Mouse (Mus musculus) erythroblast, embryonic 14.5 days (primary cell): Measurements from ENCODE around the gene Gatd1. TPM values are rescaled to one million over a fixed set of nuclear protein-coding genes. Genes with fewer than 3 reads are reported as not detected.

ENCODE experiments used
- H3K27me3 ChIP-seq: 2 replicates; pipeline ENCODE4 v1.6.1; 2012; ENCODE audit warnings: inconsistent platforms; ENCODE audit not compliant: control insufficient read depth
- H3K36me3 ChIP-seq: 2 replicates; pipeline ENCODE4 v1.6.1; 2012; ENCODE audit warnings: mild to moderate bottlenecking, inconsistent platforms; ENCODE audit not compliant: control insufficient read depth
- H3K4me1 ChIP-seq: 2 replicates; pipeline ENCODE4 v1.6.1; 2012; ENCODE audit warnings: inconsistent platforms; ENCODE audit not compliant: control insufficient read depth
- H3K4me3 ChIP-seq: replicated peaks from 2 replicates; pipeline ENCODE3; 2012; ENCODE audit warnings: moderate library complexity, mild to moderate bottlenecking, inconsistent platforms
- H3K9me3 ChIP-seq: 2 replicates; pipeline ENCODE4 v1.6.1; 2012; ENCODE audit warnings: low read length, inconsistent platforms, mixed read lengths; ENCODE audit not compliant: control insufficient read depth
- GATA1 ChIP-seq: IDR thresholded peaks from 2 replicates; pipeline ENCODE4 v1.6.1; 2012; ENCODE audit warnings: low read length, inconsistent platforms, mixed read lengths
- TAL1 ChIP-seq: IDR thresholded peaks from 3 replicates; pipeline ENCODE4 v1.6.1; 2012; ENCODE audit warnings: low read length, inconsistent platforms, mixed read lengths
- polyA plus RNA-seq: library from polyadenylated mRNA; stranded (reverse); fragments of >175 nt; gene quantifications from 2 replicates; pipeline ENCODE4 v1.2.3, GENCODE M21; 2012

Gatd1 gene
- polyA plus RNA-seq, 1 experiment: 0.42 TPM

DNA sequence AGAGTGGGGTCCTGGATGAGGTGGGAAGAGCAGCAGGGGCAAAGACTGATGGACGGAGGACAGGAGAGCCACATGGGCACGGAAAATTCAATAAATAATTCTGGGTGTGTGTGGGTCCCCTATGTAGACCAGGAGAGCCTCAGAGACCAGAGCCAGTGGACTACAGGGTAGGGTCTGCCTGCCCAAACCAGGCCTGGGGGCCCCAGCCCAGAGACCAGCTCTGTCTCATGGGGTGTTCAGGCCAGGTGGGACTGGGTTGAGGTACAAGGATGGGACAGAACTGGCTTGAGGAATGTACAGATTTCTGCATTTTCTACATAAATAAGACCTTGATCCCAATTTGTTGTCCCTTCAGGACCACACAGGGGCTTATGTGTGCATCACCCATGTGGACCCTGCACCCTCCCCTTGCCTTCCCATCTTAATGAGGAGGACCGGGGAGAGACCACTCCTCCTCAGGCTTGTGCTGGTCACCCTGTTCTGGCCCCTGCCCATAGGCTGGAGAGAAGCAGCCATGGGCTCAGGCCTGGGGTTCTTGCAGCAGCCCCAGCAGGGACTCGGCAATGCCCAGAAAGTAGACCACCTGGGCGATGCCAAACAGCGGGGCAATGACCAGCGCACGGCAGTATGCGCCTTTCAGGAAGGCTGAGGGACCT lies 16.8 kb upstream of the Gatd1 start:
- Histone ChIP-seq H3K4me1 (peaks cover 65% of the 10 kb centered on the region), H3K27me3 (peaks cover 8% of the 10 kb centered on the region), H3K4me3 (no peak overlapping the region), H3K9me3 (no peaks in the 10 kb centered on the region), H3K36me3 (peaks cover 41% of the 10 kb centered on the region)
- TF ChIP-seq GATA1 (no peak), TAL1 (no peak)

DNA sequence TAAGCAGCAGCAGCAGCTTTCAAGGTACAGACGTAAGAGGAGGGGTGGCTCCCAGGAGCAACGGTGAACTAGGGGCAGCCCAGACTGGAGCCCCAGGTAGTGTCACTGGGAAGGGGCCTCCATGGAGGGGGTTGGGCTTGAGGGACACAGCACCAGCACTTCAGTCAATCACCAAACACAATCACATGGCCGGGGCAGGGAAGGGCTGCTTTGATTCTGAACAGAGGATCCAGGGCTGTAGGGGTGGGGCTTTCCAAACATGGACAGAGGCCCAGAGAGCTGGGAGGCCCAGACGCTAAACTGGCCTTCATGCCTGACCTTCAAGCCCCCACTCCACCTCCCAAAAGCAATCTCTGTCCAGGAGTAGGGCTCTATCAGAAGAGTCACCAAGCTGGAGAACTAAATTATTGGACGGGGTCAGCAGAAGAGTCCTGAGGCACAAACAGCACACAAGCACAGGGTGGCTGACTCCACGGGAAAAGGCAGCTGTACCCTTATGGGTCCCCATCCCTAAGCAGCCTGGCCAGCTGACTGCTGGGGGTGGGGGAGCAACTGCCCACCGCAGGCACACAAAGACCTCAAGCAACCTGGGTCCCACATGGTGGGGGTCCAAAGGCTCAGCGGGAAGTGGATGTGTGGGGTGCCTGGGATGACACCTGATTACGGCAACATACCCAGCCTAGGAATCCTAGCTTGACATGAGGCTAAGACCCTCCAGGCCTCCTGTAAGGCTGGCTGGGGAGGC lies 16.1 kb upstream of the Gatd1 start:
- H3K9me3 ChIP-seq: no peaks in the 10 kb centered on the region
- peaks cover 12% of the 10 kb centered on the region for H3K27me3 ChIP-seq
- H3K4me3 ChIP-seq: no peak overlapping the region
- H3K36me3 ChIP-seq: peaks cover 39% of the 10 kb centered on the region
- TF ChIP-seq GATA1 (no peak), TAL1 (no peak)
- peaks cover 58% of the 10 kb centered on the region for H3K4me1 ChIP-seq

- peaks cover 15% of the 10 kb centered on the region for H3K27me3 ChIP-seq
- H3K9me3 ChIP-seq: no peaks in the 10 kb centered on the region
- H3K4me3 ChIP-seq: no peak within 1 kb of the TSS
- TF ChIP-seq TAL1 (no peak), GATA1 (no peak)
- H3K4me1 ChIP-seq: peaks cover 51% of the 10 kb centered on the region
- H3K36me3 ChIP-seq: peaks cover 39% of the 10 kb centered on the region
Observed at GRCm38 (mm10) chr7:141429310-141429709, 15.4 kb upstream of the Gatd1 start, which contains the start of gene Cend1. Cend1 (minus strand) TSS chr7:141429491.

- Histone ChIP-seq H3K9me3 (no peaks in the 10 kb centered on the region), H3K27me3 (peaks cover 16% of the 10 kb centered on the region), H3K36me3 (peaks cover 35% of the 10 kb centered on the region), H3K4me3 (no peak overlapping the region), H3K4me1 (peaks cover 45% of the 10 kb centered on the region)
- no peak for TF ChIP-seq GATA1
- TF ChIP-seq TAL1: no peak
Observed at GRCm38 (mm10) chr7:141428701-141429100, 14.8 kb upstream of the Gatd1 start.

GRCm38 (mm10) chr7:141426948-141427730 lies 13.2 kb upstream of the Gatd1 start:
- H3K9me3 ChIP-seq: no peaks in the 10 kb centered on the region
- H3K4me1 ChIP-seq: peaks cover 31% of the 10 kb centered on the region
- no peak overlapping the region for H3K4me3 ChIP-seq
- peaks cover 23% of the 10 kb centered on the region for H3K27me3 ChIP-seq
- peaks cover 19% of the 10 kb centered on the region for H3K36me3 ChIP-seq
- TF ChIP-seq GATA1 (no peak), TAL1 (no peak)

- peaks cover 26% of the 10 kb centered on the region for H3K27me3 ChIP-seq
- TF ChIP-seq GATA1 (no peak), TAL1 (no peak)
- H3K36me3 ChIP-seq: no peaks in the 10 kb centered on the region
- H3K4me1 ChIP-seq: peaks cover 16% of the 10 kb centered on the region
- H3K4me3 ChIP-seq: no peak overlapping the region
- no peaks in the 10 kb centered on the region for H3K9me3 ChIP-seq
Observed at GRCm38 (mm10) chr7:141423811-141424210, 9.9 kb upstream of the Gatd1 start.

DNA sequence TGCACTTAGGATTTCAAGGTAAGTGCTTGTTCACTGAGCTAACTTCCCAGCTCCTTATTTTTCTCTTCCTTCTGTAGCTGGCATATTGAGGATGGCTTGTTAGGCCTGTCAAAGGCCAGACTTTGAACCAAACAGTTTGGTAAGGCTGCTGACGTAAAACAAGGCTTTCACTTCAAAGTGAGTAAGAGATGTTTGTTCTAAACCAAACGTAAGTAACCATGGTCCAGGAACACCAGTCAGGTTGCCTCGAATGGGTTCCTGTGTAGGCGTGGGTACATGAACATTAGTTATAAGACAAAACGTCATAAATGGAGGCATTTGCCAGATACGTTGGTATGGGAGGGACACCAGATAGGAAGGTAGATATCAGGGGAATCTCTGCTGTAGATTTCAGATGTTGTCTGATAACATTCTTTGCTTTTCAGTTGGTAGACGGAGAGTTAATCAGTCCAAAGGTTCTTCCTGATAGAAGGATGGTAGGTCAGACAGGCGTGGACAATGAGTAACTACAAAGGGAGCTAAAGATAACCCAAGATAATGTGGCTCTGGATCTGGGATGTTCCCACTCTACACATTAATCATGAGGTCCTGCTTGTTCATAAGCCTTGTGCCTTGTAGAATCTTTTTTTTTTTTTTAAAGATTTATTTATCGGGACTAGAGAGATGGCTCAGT lies 6.2 kb upstream of the Gatd1 start:
- Histone ChIP-seq H3K4me1 (peaks cover 6% of the 10 kb centered on the region), H3K4me3 (no peak overlapping the region), H3K36me3 (no peaks in the 10 kb centered on the region), H3K27me3 (peaks cover 16% of the 10 kb centered on the region), H3K9me3 (no peaks in the 10 kb centered on the region)
- TF ChIP-seq TAL1: no peak
- no peak for TF ChIP-seq GATA1

GRCm38 (mm10) chr7:141418970-141419369 lies 5.0 kb upstream of the Gatd1 start:
- TF ChIP-seq GATA1: no peak
- no peak for TF ChIP-seq TAL1
- H3K4me3 ChIP-seq: no peak overlapping the region

More at GRCm38 (mm10) chr7:141418970-141419369, 5.0 kb upstream of the Gatd1 start:
- no peaks in the 10 kb centered on the region for H3K36me3 ChIP-seq
- peaks cover 12% of the 10 kb centered on the region for H3K27me3 ChIP-seq
- H3K9me3 ChIP-seq: no peaks in the 10 kb centered on the region
- peaks cover 15% of the 10 kb centered on the region for H3K4me1 ChIP-seq
